Mouse (Mus musculus) liver, embryonic 14.5 days (tissue): Measurements from ENCODE around the gene Crebbp. TPM values are rescaled to one million over a fixed set of nuclear protein-coding genes. Genes with fewer than 3 reads are reported as not detected.

Experiments
- ATAC-seq: fragments of 200-750 bp; cut with Nextera tagmentation; 2 replicates; pipeline ENCODE4 v1.8.0; 2017; ENCODE audit warnings: moderate number of reproducible peaks, mild to moderate bottlenecking, moderate library complexity; ENCODE audit not compliant: insufficient read depth
- DNase-seq, 3 experiments: peaks; one replicate each; pipeline ENCODE4 v3.0.0-alpha.2; 2012 to 2013; ENCODE audit warnings: low read depth in 3 of 3, low spot score in 3 of 3
- H3K27ac ChIP-seq: fragments of 300-500 bp; sonication (generic); 2 replicates; pipeline ENCODE4 v1.5.1; 2014; ENCODE audit warnings: moderate library complexity, mild to moderate bottlenecking, control low read depth, inconsistent platforms
- H3K27me3 ChIP-seq: fragments of 300-500 bp; sonication (generic); 2 replicates; pipeline ENCODE4 v1.6.1; 2014; ENCODE audit warnings: mild to moderate bottlenecking, low read length, moderate library complexity; ENCODE audit not compliant: control insufficient read depth, insufficient read depth
- H3K36me3 ChIP-seq: fragments of 300-500 bp; sonication (generic); replicated peaks from 2 replicates; pipeline ENCODE4 v1.6.1; 2014; ENCODE audit warnings: low read depth; ENCODE audit not compliant: control insufficient read depth, insufficient read depth
- H3K4me1 ChIP-seq, 2 experiments: fragments of 200-500 bp in 1 of 2; fragments of 300-500 bp in 1 of 2; sonication (generic) in 1 of 2; replicated peaks; 2 replicates each; pipeline ENCODE4 v1.6.1; 2012 to 2014; ENCODE audit warnings: antibody characterized with exemption in 1 of 2, inconsistent platforms in 1 of 2, low read length in 1 of 2; ENCODE audit not compliant: control insufficient read depth in 2 of 2, insufficient read depth in 2 of 2
- H3K4me2 ChIP-seq: fragments of 300-500 bp; sonication (generic); 2 replicates; pipeline ENCODE4 v1.6.1; 2014; ENCODE audit warnings: low read depth, mild to moderate bottlenecking, control low read depth, moderate library complexity
- H3K4me3 ChIP-seq, 2 experiments: fragments of 200-500 bp in 1 of 2; fragments of 300-500 bp in 1 of 2; sonication (generic) in 1 of 2; 2 replicates each; pipeline ENCODE4 v1.5.1; 2012 to 2014; ENCODE audit warnings: low read depth in 2 of 2, low read length in 2 of 2, mild to moderate bottlenecking in 2 of 2, control low read depth in 1 of 2, inconsistent platforms in 1 of 2, moderate library complexity in 1 of 2; ENCODE audit not compliant: insufficient read depth in 1 of 2
- H3K9ac ChIP-seq: fragments of 300-500 bp; sonication (generic); replicated peaks from 2 replicates; pipeline ENCODE4 v1.6.1; 2014; ENCODE audit warnings: mild to moderate bottlenecking, control low read depth, moderate library complexity
- H3K9me3 ChIP-seq: fragments of 300-500 bp; sonication (generic); 2 replicates; pipeline ENCODE4 v1.6.1; 2016; ENCODE audit warnings: low read length, mixed read lengths; ENCODE audit not compliant: control insufficient read depth
- CTCF ChIP-seq: IDR thresholded peaks from 2 replicates; pipeline ENCODE4 v1.5.1; 2016; ENCODE audit warnings: antibody characterized with exemption, low read depth, control low read depth
- EP300 ChIP-seq: IDR thresholded peaks from 2 replicates; pipeline ENCODE4 v1.6.1; 2016; ENCODE audit warnings: antibody characterized with exemption, low read depth
- WGBS: fragments of 180-500 bp; shearing (Covaris S2); extraction: QIAGEN DNeasy Blood & Tissue Kit; methylation state at CpG from one replicate; pipeline ENCODE4 v1.1.7; 2014; ENCODE audit not compliant: insufficient replicate concordance; 5-methylcytosine and 5-hydroxymethylcytosine counted together
- polyA plus RNA-seq, 2 experiments: library from polyadenylated mRNA; depleted of rRNA in 1 of 2; stranded (reverse) in 1 of 2; unstranded in 1 of 2; fragments of >200 nt; fragmentation: Nextera tagmentation in 1 of 2; extraction: Ambion mirVana in 1 of 2; gene quantifications; 2 replicates each; pipeline versions ENCODE4 v1.2.1 to v1.2.3; 2012 to 2014

Gene Crebbp
- polyA plus RNA-seq, 2 experiments, result 3.6 to 7.0 TPM

- Histone ChIP-seq H3K4me2 (no peak overlapping the region), H3K4me3 (no peak overlapping the region), H3K27ac (no peak overlapping the region), H3K27me3 (no peaks in the 10 kb centered on the region), H3K9me3 (no peaks in the 10 kb centered on the region), H3K36me3 (peaks cover 35% of the 10 kb centered on the region), H3K4me1 (no peaks in the 10 kb centered on the region), H3K9ac (no peak overlapping the region)
- ATAC-seq (no peak), DNase-seq (no peak)
- no peak for TF ChIP-seq EP300
- peak; percentile 87 for TF ChIP-seq CTCF
- WGBS, result 57% methylated on average over 8 of the region's 8 CpGs
These were observed 145.2 kb downstream of the Crebbp start for GRCm38 (mm10) chr16:4068588-4068987.

GRCm38 (mm10) chr16:4064945-4065344 is 148.9 kb downstream of the Crebbp start:
- peaks cover 46% of the 10 kb centered on the region for H3K36me3 ChIP-seq
- DNase-seq, result no peak
- WGBS, result 58% methylated on average over 4 of the region's 4 CpGs

GRCm38 (mm10) chr16:4053811-4054210 is 160.0 kb downstream of the Crebbp start:
- Histone ChIP-seq H3K27me3 (no peaks in the 10 kb centered on the region), H3K4me1 (no peaks in the 10 kb centered on the region), H3K9me3 (no peaks in the 10 kb centered on the region), H3K36me3 (peaks cover 23% of the 10 kb centered on the region), H3K4me3 (no peak overlapping the region), H3K27ac (no peak overlapping the region), H3K4me2 (no peak overlapping the region), H3K9ac (no peak overlapping the region)
- 60% methylated on average over 3 of the region's 3 CpGs for WGBS
- no peak for DNase-seq
- TF ChIP-seq EP300 (no peak), CTCF (no peak; the same call in 1 of the 2 replicates)
- no peak for ATAC-seq

More at GRCm38 (mm10) chr16:4064945-4065344, 148.9 kb downstream of the Crebbp start:
- no peaks in the 10 kb centered on the region for H3K27me3 ChIP-seq
- no peak overlapping the region for H3K4me3 ChIP-seq
- H3K4me2 ChIP-seq, result no peak overlapping the region
- no peak for ATAC-seq
- no peak overlapping the region for H3K27ac ChIP-seq
- no peaks in the 10 kb centered on the region for H3K9me3 ChIP-seq
- H3K4me1 ChIP-seq, result no peaks in the 10 kb centered on the region
- TF ChIP-seq EP300, result no peak
- TF ChIP-seq CTCF, result no peak
- no peak overlapping the region for H3K9ac ChIP-seq

- no peaks in the 10 kb centered on the region for H3K9me3 ChIP-seq
- H3K27me3 ChIP-seq, result no peaks in the 10 kb centered on the region
- 79% methylated on average over 4 of the region's 4 CpGs for WGBS
- H3K9ac ChIP-seq, result no peak overlapping the region
- H3K4me1 ChIP-seq, result no peaks in the 10 kb centered on the region
- H3K36me3 ChIP-seq, result peaks cover 19% of the 10 kb centered on the region
- DNase-seq (no peak), ATAC-seq (no peak)
- TF ChIP-seq CTCF, result no peak
- TF ChIP-seq EP300, result no peak
- H3K4me2 ChIP-seq, result no peak overlapping the region
- H3K4me3 ChIP-seq, result no peak overlapping the region
- no peak overlapping the region for H3K27ac ChIP-seq
These were observed 161.2 kb downstream of the Crebbp start for GRCm38 (mm10) chr16:4052601-4053000.

GRCm38 (mm10) chr16:4045524-4045923 is 168.3 kb downstream of the Crebbp start:
- Histone ChIP-seq H3K9ac (no peak overlapping the region), H3K27ac (no peak overlapping the region), H3K27me3 (no peaks in the 10 kb centered on the region), H3K4me2 (no peak overlapping the region), H3K4me3 (no peak overlapping the region), H3K36me3 (peaks cover 44% of the 10 kb centered on the region), H3K4me1 (no peaks in the 10 kb centered on the region), H3K9me3 (no peaks in the 10 kb centered on the region)
- no peak for ATAC-seq
- TF ChIP-seq EP300, result no peak
- TF ChIP-seq CTCF, result no peak; the same call in 1 of the 2 replicates
- 77% methylated on average over 4 of the region's 4 CpGs for WGBS
- no peak for DNase-seq
